Mouse (Mus musculus): ENCODE data around the gene Plac9a. TPM values are rescaled to one million over a fixed set of nuclear protein-coding genes. Genes with fewer than 3 reads are reported as not detected.

Gene Plac9a
- polyA plus RNA-seq, 1 experiment from 2014 or later: 0.70 TPM

Other genes starting within 250 kb of the Plac9a start
- 37.8 and 52.3 TPM in 2 replicates for gene Ppif, start 208.9 kb downstream of the Plac9a start, polyA plus RNA-seq (2015; fragmentation: Nextera tagmentation; extraction: Ambion mirVana)
- 4.3 and 5.1 TPM in 2 replicates for gene Zcchc24, start 134.1 kb downstream of the Plac9a start, polyA plus RNA-seq (2015; fragmentation: Nextera tagmentation; extraction: Ambion mirVana)
- gene Anxa11, start 60.9 kb downstream of the Plac9a start, polyA plus RNA-seq (2015; fragmentation: Nextera tagmentation; extraction: Ambion mirVana): 7.3 and 9.4 TPM in 2 replicates
- gene Tmem254a, start 24.6 kb upstream of the Plac9a start, polyA plus RNA-seq (2015; fragmentation: Nextera tagmentation; extraction: Ambion mirVana): 0.92 and 1.2 TPM in 2 replicates
- 0.08 TPM in 1 of 2 replicates, not detected in the other for gene Cphx1, start 35.2 kb upstream of the Plac9a start, polyA plus RNA-seq (2015; fragmentation: Nextera tagmentation; extraction: Ambion mirVana)
- gene Duxbl1, start 75.5 kb upstream of the Plac9a start, polyA plus RNA-seq (2015; fragmentation: Nextera tagmentation; extraction: Ambion mirVana): 0.09 TPM in 1 of 2 replicates, not detected in the other
- gene Gm9780, start 139.6 kb upstream of the Plac9a start, polyA plus RNA-seq (2015; fragmentation: Nextera tagmentation; extraction: Ambion mirVana): 3.1 and 3.5 TPM in 2 replicates
- gene Tmem254c, start 164.3 kb upstream of the Plac9a start, polyA plus RNA-seq (2015; fragmentation: Nextera tagmentation; extraction: Ambion mirVana): 10.9 and 17.6 TPM in 2 replicates
- not detected in 2 replicates for gene Cphx2, start 178.4 kb upstream of the Plac9a start, polyA plus RNA-seq (2015; fragmentation: Nextera tagmentation; extraction: Ambion mirVana)
- gene Cphx3, start 179.2 kb upstream of the Plac9a start, polyA plus RNA-seq (2015; fragmentation: Nextera tagmentation; extraction: Ambion mirVana): not detected in 2 replicates
- 0.06 and 0.12 TPM in 2 replicates for gene Duxbl2, start 215.2 kb upstream of the Plac9a start, polyA plus RNA-seq (2015; fragmentation: Nextera tagmentation; extraction: Ambion mirVana)

All from liver, embryonic 13.5 days (tissue).